Mouse (Mus musculus) forebrain, embryonic 14.5 days (tissue): ENCODE measurements around the gene Xndc1. TPM values are rescaled to one million over a fixed set of nuclear protein-coding genes. Genes with fewer than 3 reads are reported as not detected.

Experiments
- ATAC-seq: fragments of 200-750 bp; cut with Nextera tagmentation; 2 replicates; pipeline ENCODE4 v1.8.0; 2017; ENCODE audit warnings: mild to moderate bottlenecking, moderate library complexity
- DNase-seq: peaks from one replicate; pipeline ENCODE4 v3.0.0-alpha.2; 2015; ENCODE audit warnings: low spot score
- H3K27ac ChIP-seq: fragments of 300-500 bp; sonication (generic); 2 replicates; pipeline ENCODE4 v1.5.1; 2014; ENCODE audit warnings: low read depth, mild to moderate bottlenecking, control low read depth, low read length, moderate library complexity
- H3K27me3 ChIP-seq: fragments of 300-500 bp; sonication (generic); replicated peaks from 2 replicates; pipeline ENCODE4 v1.6.1; 2014; ENCODE audit warnings: low read length, control low read depth, mixed read lengths; ENCODE audit not compliant: control insufficient read depth, insufficient read depth
- H3K36me3 ChIP-seq: fragments of 300-500 bp; sonication (generic); 2 replicates; pipeline ENCODE4 v1.6.1; 2014; ENCODE audit warnings: low read length, control low read depth; ENCODE audit not compliant: control insufficient read depth, insufficient read depth
- H3K4me1 ChIP-seq: fragments of 300-500 bp; sonication (generic); 2 replicates; pipeline ENCODE4 v1.6.1; 2014; ENCODE audit warnings: antibody characterized with exemption, low read length, control low read depth; ENCODE audit not compliant: control insufficient read depth, insufficient read depth
- H3K4me2 ChIP-seq: fragments of 300-500 bp; sonication (generic); 2 replicates; pipeline ENCODE4 v1.6.1; 2014; ENCODE audit warnings: mild to moderate bottlenecking, control low read depth, low read length
- H3K4me3 ChIP-seq: fragments of 300-500 bp; sonication (generic); 2 replicates; pipeline ENCODE4 v1.5.1; 2014; ENCODE audit warnings: low read depth, low read length, control low read depth
- H3K9ac ChIP-seq: fragments of 300-500 bp; sonication (generic); 2 replicates; pipeline ENCODE4 v1.6.1; 2014; ENCODE audit warnings: mild to moderate bottlenecking, low read length, control low read depth, moderate library complexity
- H3K9me3 ChIP-seq: fragments of 300-500 bp; sonication (generic); replicated peaks from 2 replicates; pipeline ENCODE4 v1.6.1; 2016; ENCODE audit warnings: low read length, control low read depth, mixed read lengths; ENCODE audit not compliant: control insufficient read depth
- WGBS: fragments of 180-500 bp; shearing (Covaris S2); extraction: QIAGEN DNeasy Blood & Tissue Kit; methylation state at CpG from one replicate; pipeline ENCODE4 v1.1.7; 2014; 5-methylcytosine and 5-hydroxymethylcytosine counted together
- polyA plus RNA-seq: library from polyadenylated mRNA; unstranded; fragments of >200 nt; fragmentation: Nextera tagmentation; extraction: Ambion mirVana; gene quantifications from 2 replicates; pipeline ENCODE4 v1.2.1, GENCODE M21; 2014

The Xndc1 gene
- polyA plus RNA-seq, 1 experiment from 2014 or later, result 19.0 TPM

DNA sequence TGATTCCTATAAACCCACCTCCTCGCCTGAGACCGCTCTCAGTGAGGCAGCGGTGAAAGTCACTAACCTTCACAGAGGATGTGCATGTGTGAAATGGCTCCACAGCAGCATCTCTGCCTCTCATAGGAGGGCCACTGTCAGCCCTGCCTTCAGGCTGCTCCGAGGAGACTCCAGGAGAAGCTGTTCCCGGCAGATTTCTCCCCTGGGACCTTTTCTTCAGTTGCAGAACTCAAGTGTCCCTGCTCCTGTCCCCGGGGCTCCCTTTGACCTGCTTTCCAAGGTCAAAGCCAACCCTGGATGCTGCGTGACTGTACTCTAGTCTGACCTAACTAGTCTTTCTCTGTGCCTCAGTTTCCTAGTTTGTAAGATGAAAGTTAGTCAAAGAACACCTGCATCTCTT lies 43.9 kb downstream of the Xndc1 start, which contains the start of gene Art5:
Gene Art5, minus strand, starts transcription at position 319 of the 400 bp plus-strand sequence.
- Histone ChIP-seq H3K27me3 (no peaks in the 10 kb centered on the region), H3K36me3 (no peaks in the 10 kb centered on the region), H3K27ac (no peak within 1 kb of the TSS), H3K4me2 (no peak within 1 kb of the TSS), H3K4me1 (no peaks in the 10 kb centered on the region), H3K9me3 (no peaks in the 10 kb centered on the region), H3K4me3 (no peak within 1 kb of the TSS), H3K9ac (no peak within 1 kb of the TSS)
- DNase-seq, result no peak
- WGBS, result 82% methylated on average over 7 of the region's 7 CpGs
- ATAC-seq, result no peak

DNA sequence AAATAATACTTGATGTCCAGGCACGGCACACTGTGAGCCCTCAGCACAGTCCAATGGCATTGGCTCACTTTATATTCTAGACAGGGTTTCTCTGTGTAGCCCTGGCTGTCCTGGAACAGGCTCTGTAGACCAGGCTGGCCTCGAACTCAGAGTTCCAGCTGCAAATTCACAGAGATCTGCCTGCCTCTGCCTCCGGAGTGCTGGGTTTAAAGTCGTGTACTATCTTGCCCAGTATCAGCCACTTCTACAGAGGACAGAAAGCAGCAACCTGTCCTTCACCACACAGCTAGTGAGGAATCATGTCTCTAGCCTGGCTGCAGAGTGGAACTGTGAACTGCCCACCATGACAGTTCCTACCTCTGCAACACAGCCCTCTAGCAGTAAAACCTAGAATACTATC lies 44.4 kb downstream of the Xndc1 start:
- WGBS, result 92% methylated on average over 4 of the region's 4 CpGs

DNA sequence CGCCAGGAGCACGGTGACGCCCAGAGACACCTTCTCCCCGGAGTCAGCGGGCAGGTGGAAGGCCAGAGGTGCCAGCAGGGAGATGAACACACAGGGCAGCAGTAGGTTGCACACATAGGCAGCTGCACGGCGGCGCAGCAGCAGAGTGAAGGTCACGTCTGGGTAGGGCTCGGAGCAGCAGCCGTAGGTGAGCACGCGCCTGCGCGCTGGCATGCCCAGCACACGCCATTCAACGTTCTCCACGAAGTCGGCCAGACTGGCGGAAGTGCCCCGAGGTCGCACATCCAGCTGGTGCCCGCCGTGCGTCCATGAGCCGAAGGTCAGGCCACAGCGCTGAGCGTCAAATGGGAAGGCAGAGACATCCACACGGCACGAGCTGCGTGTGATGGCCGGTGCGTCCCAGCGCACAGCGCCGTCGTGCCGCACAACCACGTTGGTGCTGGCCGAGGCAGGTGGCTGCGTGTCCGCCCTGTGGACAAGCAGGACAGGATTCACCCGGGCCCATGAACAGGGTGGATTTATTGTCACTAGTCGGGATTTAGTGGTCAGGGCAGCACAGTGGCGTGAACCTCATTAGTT lies 47.9 kb downstream of the Xndc1 start:
- ATAC-seq (no peak), DNase-seq (no peak)
- no peaks in the 10 kb centered on the region for H3K9me3 ChIP-seq
- H3K27me3 ChIP-seq, result no peaks in the 10 kb centered on the region
- no peaks in the 10 kb centered on the region for H3K4me1 ChIP-seq
- no peak overlapping the region for H3K27ac ChIP-seq
- no peak overlapping the region for H3K4me3 ChIP-seq
- no peak overlapping the region for H3K9ac ChIP-seq
- H3K4me2 ChIP-seq, result no peak overlapping the region
- H3K36me3 ChIP-seq, result no peaks in the 10 kb centered on the region
- WGBS, result 87% methylated on average over 45 of the region's 45 CpGs

More for the DNA sequence above, 44.4 kb downstream of the Xndc1 start:
- Histone ChIP-seq H3K27me3 (no peaks in the 10 kb centered on the region), H3K9me3 (no peaks in the 10 kb centered on the region), H3K4me2 (no peak overlapping the region), H3K36me3 (no peaks in the 10 kb centered on the region), H3K4me1 (no peaks in the 10 kb centered on the region), H3K27ac (no peak overlapping the region), H3K4me3 (no peak overlapping the region), H3K9ac (no peak overlapping the region)
- DNase-seq (no peak), ATAC-seq (no peak)

DNA sequence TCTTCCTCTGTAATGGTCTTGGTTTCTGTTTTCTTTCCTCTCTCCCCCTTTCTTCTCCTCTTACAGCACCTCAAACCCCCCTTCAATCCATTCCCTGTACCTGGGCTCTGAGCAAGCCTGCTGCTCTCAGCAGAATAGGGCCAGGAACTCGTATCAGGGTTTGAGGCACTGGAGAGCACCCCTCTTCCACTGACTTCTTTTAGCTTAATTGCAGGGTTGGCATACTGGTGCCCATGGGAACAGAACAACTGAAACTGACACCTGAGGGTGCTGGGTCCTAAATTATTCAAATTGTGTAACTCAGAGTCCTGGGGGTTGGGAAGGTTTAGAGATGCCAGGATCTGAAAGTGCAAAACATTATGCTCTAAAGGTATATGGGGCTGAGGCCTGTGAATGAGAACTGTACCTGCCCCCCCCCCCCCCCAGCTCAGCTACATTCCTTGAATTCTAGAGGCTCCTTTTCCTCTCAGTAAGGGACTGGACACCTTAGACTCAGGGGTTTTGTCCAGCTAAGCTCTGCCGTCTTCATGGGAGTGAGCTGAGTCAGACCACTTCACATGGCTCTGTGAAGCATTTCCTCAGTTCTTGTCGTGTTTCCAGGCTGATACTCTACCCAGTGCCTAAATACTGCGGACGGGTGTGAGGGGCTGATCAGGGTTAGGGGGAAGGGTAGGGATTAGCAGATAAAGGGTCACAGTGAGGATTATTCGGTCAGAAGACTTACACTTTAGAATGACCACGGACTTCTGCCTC lies 51.4 kb downstream of the Xndc1 start, which contains the start of gene Chrna10:
Gene Chrna10, minus strand, starts transcription at position 250 of the 753 bp plus-strand sequence.
- Histone ChIP-seq H3K27me3 (no peaks in the 10 kb centered on the region), H3K4me3 (no peak within 1 kb of the TSS), H3K4me1 (no peaks in the 10 kb centered on the region), H3K27ac (no peak within 1 kb of the TSS), H3K9ac (no peak within 1 kb of the TSS), H3K36me3 (peaks cover 34% of the 10 kb centered on the region), H3K9me3 (no peaks in the 10 kb centered on the region), H3K4me2 (no peak within 1 kb of the TSS)
- 52% methylated on average over 7 of the region's 7 CpGs for WGBS
- DNase-seq (no peak), ATAC-seq (no peak)

DNA sequence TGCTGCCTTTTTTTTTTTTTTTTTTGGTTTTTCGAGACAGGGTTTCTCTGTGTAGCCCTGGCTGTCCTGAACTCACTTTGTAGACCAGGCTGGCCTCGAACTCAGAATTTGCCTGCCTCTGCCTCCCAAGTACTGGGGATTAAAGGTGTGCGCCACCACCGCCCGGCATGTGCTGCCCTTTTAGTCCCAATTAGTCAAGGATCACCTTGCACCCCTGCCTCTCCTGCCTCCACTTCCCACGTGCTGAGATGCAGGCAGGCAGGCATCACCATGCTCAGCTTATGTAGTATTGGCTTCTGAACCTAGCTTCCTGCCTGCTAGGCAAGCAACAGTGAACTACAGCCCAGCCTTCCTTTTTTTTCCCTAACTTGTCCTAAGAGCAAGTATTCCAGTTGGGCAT lies 52.1 kb downstream of the Xndc1 start:
- no peaks in the 10 kb centered on the region for H3K9me3 ChIP-seq
- no peak for ATAC-seq

DNA sequence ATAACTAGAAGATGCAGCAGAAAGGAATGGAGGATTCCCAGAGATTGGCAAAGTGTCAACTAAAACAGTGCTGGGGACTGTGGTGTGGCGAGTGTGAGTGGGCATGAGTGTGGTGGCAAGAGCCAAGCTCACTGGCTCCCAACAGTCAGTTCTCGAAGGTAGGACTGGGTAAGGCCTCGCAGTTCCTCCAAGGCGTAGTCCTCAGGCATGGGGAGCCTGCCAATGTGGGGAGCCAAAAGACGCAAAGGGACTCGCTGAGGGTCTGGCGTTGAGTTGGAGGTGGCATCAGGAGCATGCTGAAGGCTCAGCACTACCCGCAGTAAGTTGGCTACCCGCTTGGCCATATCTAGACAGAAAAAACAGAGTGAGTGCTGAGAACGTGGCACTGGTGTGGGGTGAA lies 55.0 kb downstream of the Xndc1 start:
- no peaks in the 10 kb centered on the region for H3K27me3 ChIP-seq
- no peak overlapping the region for H3K4me3 ChIP-seq
- no peak overlapping the region for H3K4me2 ChIP-seq
- WGBS, result 93% methylated on average over 10 of the region's 10 CpGs
- no peak overlapping the region for H3K9ac ChIP-seq
- no peaks in the 10 kb centered on the region for H3K9me3 ChIP-seq
- peaks cover 69% of the 10 kb centered on the region for H3K36me3 ChIP-seq
- DNase-seq (no peak), ATAC-seq (no peak)
- H3K27ac ChIP-seq, result no peak overlapping the region
- H3K4me1 ChIP-seq, result no peaks in the 10 kb centered on the region

More for the DNA sequence above, 52.1 kb downstream of the Xndc1 start:
- no peak overlapping the region for H3K9ac ChIP-seq
- no peak for DNase-seq
- no peak overlapping the region for H3K27ac ChIP-seq
- WGBS, result 70% methylated on average over 6 of the region's 6 CpGs
- H3K4me1 ChIP-seq, result no peaks in the 10 kb centered on the region
- H3K4me2 ChIP-seq, result no peak overlapping the region
- H3K4me3 ChIP-seq, result no peak overlapping the region
- H3K36me3 ChIP-seq, result peaks cover 40% of the 10 kb centered on the region
- no peaks in the 10 kb centered on the region for H3K27me3 ChIP-seq

DNA sequence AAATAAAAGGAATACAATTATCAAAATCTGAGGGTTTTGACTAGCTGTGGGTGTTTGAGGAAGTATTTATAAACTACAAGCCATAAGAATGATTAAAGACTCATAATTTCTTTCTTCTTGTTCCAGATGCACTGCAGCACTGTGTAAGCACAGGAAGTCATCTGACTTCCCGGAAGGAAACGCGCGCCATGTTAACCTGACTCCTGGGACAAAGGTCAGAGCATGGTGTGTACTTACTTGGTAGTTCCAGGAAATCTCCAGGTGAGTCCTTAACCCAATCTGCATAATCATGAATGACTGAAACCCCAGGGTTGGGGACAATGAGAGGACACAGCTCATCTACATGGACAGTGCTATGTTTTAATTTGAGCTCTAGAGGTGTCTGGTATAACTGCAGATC lies 67.1 kb downstream of the Xndc1 start:
- H3K36me3 ChIP-seq, result peaks cover 84% of the 10 kb centered on the region
- DNase-seq, result no peak

More for the DNA sequence above, 67.1 kb downstream of the Xndc1 start:
- H3K9ac ChIP-seq, result no peak overlapping the region
- no peak overlapping the region for H3K27ac ChIP-seq
- H3K4me1 ChIP-seq, result no peaks in the 10 kb centered on the region
- 97% methylated on average over 4 of the region's 4 CpGs for WGBS
- ATAC-seq, result no peak
- no peak overlapping the region for H3K4me2 ChIP-seq
- H3K9me3 ChIP-seq, result no peaks in the 10 kb centered on the region
- no peaks in the 10 kb centered on the region for H3K27me3 ChIP-seq
- no peak overlapping the region for H3K4me3 ChIP-seq
